Mouse (Mus musculus): ENCODE results near the gene Nrp2.

Nrp2 gene

DNA sequence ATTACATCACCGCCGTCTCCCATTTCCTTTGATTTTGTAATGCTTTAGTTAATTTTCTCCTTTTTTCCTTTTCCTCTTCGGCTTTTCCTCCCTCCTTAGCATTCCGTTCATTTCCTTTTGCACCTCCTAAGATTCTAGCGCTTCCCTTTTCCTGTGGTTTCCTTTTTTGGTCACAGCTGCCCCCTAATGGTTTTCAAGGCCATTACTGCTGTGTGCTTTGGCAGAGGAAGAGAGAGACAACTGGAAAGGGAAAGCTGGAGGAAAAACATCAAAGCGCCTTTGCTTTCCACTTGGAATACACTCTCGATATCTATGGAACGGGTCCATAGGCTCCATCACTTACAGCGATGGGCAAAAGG is 6.1 kb upstream of the Nrp2 start:
- DNase-seq (ENCODE audit: low read depth, low spot score), result no peak
- Histone ChIP-seq H3K27me3 (ENCODE audit: control insufficient read depth, insufficient read depth, low read length, poor library complexity, severe bottlenecking) (0 out of 2 replicates have a peak, but pooled peaks cover 3% of the 10 kb centered on the region), H3K36me3 (ENCODE audit: control insufficient read depth, insufficient read depth, low read length, poor library complexity, severe bottlenecking) (no peaks in the 10 kb centered on the region)

DNA sequence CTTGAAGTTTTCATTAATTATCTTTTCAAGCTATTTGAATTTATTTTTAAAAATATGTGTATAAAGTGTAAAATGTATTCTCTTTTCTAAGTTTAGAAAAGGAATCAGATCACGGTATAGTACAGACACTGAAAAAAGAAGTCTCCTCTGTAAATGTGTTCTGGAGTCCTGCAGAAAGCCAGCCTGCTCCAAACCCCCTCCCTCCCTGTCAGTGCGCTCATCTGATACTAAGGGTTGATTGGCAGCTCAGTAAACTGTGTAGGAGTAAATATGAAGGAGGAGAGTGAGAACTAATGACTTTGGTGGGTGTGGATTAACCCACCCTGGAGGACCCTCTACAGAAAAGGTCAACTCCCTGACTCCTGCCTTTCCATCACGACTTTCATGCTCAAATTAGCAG is 5.7 kb upstream of the Nrp2 start:
- H3K36me3 ChIP-seq (ENCODE audit: control insufficient read depth, insufficient read depth, low read length, poor library complexity, severe bottlenecking), result no peaks in the 10 kb centered on the region
- 0 out of 2 replicates have a peak, but pooled peaks cover 3% of the 10 kb centered on the region for H3K27me3 ChIP-seq (ENCODE audit: control insufficient read depth, insufficient read depth, low read length, poor library complexity, severe bottlenecking)
- no peak for DNase-seq (ENCODE audit: low read depth, low spot score)

DNA sequence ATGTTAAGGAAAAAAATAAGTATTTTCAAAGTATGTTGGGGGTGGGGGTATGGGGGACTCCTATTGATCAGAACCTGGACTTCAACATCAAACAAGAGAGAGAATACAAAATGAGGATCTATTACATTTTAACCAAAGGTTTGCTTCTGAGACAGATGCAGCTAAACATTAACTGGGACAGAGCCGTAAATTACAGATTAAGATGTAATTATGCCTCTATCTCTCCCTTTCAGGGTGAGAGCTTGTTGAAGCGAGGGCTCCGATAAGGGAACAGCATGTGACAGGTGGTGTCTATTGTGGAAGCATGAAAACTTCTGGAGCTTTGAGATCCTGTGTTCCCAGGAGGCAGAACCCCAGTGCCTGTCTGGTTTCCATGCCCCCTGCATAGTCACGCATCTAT is 3.3 kb upstream of the Nrp2 start:
- Histone ChIP-seq H3K36me3 (ENCODE audit: control insufficient read depth, insufficient read depth, low read length, poor library complexity, severe bottlenecking) (no peaks in the 10 kb centered on the region), H3K27me3 (ENCODE audit: control insufficient read depth, insufficient read depth, low read length, poor library complexity, severe bottlenecking) (0 out of 2 replicates have a peak, but pooled peaks cover 3% of the 10 kb centered on the region)
- DNase-seq (ENCODE audit: low read depth, low spot score), result no peak

DNA sequence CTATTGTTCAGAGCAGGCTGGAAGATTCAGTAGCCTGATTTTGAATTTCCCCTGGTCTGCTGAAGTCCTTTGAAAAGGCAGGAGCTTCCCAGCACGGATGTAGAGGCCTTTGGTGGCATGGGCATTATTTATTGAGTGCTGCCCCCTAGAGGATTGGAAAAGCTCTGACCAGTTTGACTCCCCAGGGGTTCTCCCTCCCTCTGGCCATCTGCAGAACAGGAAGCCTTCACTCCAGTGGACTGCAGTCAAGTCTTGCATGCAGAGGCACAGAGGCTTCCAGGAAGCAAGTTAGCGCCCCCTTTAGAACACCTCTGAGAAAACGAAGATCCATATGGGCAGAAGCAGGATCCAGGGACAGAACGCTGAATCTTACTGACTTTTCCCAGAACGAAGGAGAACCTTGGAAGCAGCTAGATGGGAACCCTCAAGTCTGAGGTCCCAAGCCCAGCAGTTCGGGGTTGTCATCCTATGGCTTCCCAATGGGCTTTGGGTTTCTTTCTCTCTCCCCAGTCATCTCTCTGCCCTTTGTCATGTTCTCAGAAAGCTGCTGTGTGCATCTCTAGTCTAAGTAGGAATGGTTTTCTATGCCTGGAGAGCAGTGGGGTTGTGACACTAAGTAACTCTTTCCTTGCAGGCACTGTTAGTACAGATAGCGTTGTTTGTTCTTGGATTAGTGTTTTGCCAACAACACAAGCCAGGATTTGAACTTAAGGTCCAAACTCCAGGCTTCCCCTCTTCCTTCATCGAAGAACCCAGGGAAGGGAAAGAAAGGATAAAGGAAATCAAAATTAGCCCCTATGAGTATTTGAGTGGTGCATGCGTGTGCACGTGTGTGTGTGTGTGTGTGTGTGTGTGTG is 1.8 kb upstream of the Nrp2 start:
- no peaks in the 10 kb centered on the region for H3K36me3 ChIP-seq (ENCODE audit: control insufficient read depth, insufficient read depth, low read length, poor library complexity, severe bottlenecking)
- peak; percentile 54 for DNase-seq (ENCODE audit: low read depth, low spot score)
- H3K27me3 ChIP-seq (ENCODE audit: control insufficient read depth, insufficient read depth, low read length, poor library complexity, severe bottlenecking), result no peaks in the 10 kb centered on the region

DNA sequence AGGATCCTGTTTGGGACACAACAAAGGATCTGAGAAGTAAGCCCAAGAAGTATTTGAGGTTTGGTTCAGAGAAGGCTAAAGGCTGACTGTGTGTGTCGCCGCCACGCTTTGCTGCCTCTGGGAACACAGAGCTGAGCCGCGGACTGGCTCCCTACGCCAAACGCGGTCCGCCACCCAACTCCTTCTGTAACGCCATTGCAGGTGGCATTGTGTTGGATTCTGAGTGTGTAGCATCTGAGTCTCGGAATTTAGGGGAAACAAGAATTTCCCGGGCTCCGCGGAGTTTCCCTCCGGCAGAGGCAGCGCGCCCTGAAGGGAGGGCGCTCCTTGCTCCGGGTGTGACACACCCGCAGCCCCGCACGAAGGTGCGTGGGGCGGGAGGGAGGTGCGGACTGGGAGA is 342 bp upstream of the Nrp2 start:
- Histone ChIP-seq H3K36me3 (ENCODE audit: control insufficient read depth, insufficient read depth, low read length, poor library complexity, severe bottlenecking) (no peaks in the 10 kb centered on the region), H3K27me3 (ENCODE audit: control insufficient read depth, insufficient read depth, low read length, poor library complexity, severe bottlenecking) (no peaks in the 10 kb centered on the region)
- DNase-seq (ENCODE audit: low read depth, low spot score), result no peak

DNA sequence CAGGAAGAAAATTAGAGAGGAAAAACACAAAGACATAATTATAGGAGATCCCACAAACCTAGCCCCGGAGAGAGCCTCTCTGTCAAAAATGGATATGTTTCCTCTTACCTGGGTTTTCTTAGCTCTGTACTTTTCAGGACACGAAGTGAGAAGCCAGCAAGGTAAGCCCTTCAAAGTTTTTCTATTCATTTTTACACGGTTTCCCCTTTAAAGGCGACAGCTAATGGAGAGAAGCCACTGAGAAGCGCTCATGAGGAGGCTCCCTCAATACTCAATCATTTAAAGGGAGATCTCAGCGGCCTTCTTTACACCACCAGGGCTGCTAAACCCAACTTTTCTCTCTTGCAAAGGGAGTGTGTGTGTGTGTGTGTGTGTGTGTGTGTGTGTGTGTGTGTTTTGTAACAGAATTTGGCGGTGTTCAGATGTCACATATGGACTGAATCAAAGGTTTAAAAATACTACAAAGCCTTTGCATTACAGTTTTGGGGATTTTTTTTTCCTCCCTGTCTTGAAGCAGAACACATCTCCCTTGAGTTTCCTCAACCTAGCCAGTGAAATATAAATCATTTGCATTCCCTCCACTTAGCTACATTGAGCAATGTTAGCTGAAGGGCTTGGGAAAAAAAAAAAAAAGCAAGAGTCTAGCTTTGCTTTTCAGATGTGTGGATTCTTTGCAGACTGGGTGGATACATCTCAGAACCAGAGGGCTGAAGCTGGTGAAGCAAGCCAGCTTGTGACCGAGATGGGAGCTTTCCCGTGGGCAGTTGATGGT is 1.2 kb downstream of the Nrp2 start:
- no peaks in the 10 kb centered on the region for H3K36me3 ChIP-seq (ENCODE audit: control insufficient read depth, insufficient read depth, low read length, poor library complexity, severe bottlenecking)
- peak; percentile 19 for DNase-seq (ENCODE audit: low read depth, low spot score)
- H3K27me3 ChIP-seq (ENCODE audit: control insufficient read depth, insufficient read depth, low read length, poor library complexity, severe bottlenecking), result no peaks in the 10 kb centered on the region

DNA sequence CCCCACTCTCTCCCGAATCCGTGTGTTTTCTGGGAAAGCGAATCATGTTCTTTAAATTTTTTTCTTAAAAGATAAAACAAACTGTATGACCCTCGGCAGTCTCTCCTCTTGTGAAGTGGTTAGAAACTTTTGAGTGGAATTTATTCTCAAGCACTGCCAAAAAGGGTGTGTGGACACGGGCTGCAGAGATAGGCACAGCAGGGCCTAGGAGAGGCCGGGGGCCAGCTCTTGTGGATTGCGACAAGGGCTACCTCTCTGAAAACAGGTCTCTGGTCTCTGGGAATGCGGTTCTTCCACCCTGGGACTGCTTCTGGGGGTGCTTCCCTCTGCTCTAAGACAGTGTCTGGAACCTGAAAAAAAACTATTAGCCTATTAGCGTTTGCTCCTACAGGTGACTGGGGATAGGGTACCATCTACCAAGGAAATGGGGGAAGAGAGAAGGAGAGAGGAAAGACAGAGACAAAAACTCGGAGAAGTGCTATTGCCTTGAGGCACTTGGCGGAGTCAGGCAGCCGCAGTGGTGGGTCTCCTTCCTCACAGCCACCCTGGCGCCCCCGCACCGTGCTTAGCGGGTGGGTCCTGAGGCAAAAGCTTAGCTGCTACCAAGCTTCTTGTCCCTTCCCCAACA is 1.9 kb downstream of the Nrp2 start:
- Histone ChIP-seq H3K27me3 (ENCODE audit: control insufficient read depth, insufficient read depth, low read length, poor library complexity, severe bottlenecking) (no peaks in the 10 kb centered on the region), H3K36me3 (ENCODE audit: control insufficient read depth, insufficient read depth, low read length, poor library complexity, severe bottlenecking) (no peaks in the 10 kb centered on the region)
- DNase-seq (ENCODE audit: low read depth, low spot score), result no peak

DNA sequence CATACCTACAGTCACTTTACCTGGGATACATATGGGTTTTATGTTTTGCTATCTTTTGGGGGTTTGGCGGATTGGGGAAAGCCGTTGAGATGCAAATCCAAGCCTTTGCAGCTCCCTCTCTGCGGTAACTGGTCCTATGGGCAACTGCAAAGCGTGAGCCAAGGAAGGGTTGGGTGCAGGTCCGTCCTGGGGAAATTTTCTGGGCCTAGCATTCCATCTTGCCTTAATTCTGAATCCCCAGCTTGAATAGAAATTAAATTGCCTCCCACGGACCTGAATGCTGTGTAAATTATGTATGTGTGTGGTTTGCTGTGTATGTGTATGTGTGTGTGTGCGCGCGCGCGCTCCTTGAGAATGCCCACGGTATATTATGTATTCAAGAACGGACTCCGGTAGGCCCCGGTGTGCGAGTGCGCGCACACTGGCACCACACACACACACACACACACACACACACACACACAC is 2.5 kb downstream of the Nrp2 start:
- no peaks in the 10 kb centered on the region for H3K36me3 ChIP-seq (ENCODE audit: control insufficient read depth, insufficient read depth, low read length, poor library complexity, severe bottlenecking)
- no peaks in the 10 kb centered on the region for H3K27me3 ChIP-seq (ENCODE audit: control insufficient read depth, insufficient read depth, low read length, poor library complexity, severe bottlenecking)
- no peak for DNase-seq (ENCODE audit: low read depth, low spot score)

DNA sequence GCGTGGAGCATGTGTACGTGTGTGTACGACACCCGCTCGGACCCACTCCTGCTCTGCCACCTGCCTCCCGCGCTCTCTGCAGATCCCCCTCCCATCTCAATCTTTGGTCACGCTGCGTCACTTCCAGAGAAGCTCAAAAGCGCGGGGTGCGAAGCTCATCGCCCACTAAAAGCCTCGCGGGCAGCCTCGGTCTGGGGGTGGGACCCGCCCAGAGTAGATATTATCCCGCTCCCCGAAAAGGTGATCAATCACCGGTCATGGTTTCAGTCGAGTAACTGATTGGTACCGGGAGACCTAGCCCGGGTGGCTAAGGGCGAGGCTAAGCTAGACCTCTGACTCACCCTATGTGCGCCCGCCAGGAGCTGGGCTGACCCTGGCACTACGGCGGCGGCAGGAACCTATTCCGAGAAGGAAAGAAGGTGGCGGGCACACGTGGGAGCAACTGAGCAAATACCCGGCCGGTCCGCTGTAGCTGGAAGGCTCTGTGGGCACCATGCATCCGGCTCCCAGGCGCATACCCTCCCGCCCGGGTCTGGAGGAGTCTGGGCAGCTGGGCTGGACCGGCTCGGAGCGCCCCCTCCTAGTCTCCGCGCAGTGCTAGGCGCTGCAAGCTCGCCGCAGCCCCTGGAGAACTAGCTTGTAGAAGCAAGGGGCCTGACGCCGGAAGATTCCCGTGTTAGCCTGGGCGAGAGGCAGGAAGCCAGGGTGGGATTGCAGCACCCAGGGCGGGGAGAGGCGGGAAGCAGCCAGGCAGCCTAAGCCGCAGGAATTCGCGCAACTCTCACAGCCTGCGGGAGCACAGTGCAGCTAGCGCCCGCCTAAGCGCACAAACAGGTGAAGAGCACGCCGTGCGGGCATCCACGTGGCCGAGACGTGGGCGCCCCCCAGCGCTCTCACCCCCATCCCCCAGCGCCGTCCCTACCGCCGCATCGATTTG is 3.3 kb downstream of the Nrp2 start:
- H3K36me3 ChIP-seq (ENCODE audit: control insufficient read depth, insufficient read depth, low read length, poor library complexity, severe bottlenecking), result no peaks in the 10 kb centered on the region
- peak; percentile 22 for DNase-seq (ENCODE audit: low read depth, low spot score)
- H3K27me3 ChIP-seq (ENCODE audit: control insufficient read depth, insufficient read depth, low read length, poor library complexity, severe bottlenecking), result no peaks in the 10 kb centered on the region

DNA sequence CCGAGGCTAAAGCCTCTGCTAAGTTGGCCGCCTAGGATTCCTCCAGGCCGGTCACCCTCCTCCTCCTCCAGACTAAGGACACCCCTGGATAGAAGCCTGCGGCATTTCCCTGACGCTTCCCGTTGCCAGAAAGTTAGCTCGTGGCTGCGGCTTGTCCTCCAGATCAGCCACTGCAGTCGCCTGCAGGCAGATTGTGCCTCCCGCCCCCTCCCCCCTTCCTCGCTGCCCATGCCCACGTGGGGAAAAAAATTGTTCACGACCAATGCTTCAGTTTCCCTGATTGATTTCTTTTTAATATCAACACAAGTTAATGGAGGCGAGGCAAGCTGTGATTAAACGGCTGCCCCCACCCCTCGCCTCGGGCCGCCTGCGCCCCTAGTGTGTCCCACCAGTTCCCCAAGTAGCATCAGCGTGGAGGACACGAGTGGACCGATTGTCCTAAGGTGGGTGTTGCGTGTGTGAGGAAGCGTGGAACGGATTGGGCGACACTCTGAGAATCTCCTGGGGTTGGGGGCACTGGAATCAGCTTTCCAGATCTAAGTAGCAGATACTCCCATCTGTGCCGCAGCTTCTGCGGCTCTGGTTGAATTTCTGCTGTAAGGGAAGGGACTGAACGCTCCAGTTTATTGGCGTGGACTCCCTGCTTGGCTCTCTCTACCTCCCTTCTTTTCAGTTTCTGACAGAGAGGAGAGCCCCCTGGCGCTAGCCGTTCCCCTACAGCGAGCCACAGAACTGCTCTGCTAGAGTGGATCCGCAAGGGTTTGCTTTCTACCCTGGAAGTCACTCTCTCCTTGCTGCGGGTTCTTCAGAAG is 4.2 kb downstream of the Nrp2 start:
- no peaks in the 10 kb centered on the region for H3K36me3 ChIP-seq (ENCODE audit: control insufficient read depth, insufficient read depth, low read length, poor library complexity, severe bottlenecking)
- DNase-seq (ENCODE audit: low read depth, low spot score), result peak; percentile 17
- H3K27me3 ChIP-seq (ENCODE audit: control insufficient read depth, insufficient read depth, low read length, poor library complexity, severe bottlenecking), result no peaks in the 10 kb centered on the region

DNA sequence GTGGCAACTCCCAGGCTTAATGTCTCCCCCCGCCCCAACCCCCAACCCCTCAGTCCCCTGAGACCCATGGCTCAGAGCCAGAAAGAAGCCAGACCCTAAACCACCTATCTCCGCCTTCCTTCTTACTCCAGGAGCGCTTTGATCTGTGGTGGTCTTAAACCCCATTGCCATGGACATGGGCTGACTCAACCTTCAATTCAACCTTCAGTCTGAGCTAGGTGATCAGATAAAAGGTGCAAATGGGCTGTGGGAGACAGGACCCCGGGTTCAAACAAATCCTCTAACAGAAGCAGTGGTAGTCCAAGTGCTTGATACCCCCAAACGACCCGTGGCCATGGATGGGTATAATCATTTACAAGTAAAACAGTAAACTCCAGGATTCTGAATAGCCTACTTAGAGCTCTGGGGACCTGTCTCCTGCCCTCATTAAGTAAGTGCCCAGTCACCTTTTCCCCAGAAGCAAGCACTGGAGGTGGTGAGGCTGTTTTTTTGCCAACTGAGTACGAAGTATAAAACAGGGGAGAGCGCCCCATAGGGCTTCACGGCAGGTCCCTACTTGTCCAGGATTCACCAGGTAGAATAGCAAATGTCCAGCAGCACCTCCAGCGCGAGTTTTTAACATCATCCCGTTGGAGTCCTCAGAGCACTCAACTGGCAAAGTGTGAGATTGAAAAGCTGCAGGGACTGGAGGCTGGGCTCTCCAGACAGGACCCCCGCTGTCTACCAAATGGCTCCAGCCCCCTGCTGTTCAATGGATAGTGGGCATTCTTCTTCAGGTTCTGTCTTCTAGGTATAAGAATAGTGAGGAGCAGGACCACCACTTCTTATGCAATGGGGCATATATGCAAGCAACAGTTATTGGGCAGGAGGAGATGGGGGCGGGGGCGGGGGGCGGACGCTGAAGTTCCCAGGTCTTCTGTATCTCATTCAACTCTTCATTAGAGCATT is 5.1 kb downstream of the Nrp2 start:
- no peaks in the 10 kb centered on the region for H3K36me3 ChIP-seq (ENCODE audit: control insufficient read depth, insufficient read depth, low read length, poor library complexity, severe bottlenecking)
- H3K27me3 ChIP-seq (ENCODE audit: control insufficient read depth, insufficient read depth, low read length, poor library complexity, severe bottlenecking), result no peaks in the 10 kb centered on the region
- no peak for DNase-seq (ENCODE audit: low read depth, low spot score)

DNA sequence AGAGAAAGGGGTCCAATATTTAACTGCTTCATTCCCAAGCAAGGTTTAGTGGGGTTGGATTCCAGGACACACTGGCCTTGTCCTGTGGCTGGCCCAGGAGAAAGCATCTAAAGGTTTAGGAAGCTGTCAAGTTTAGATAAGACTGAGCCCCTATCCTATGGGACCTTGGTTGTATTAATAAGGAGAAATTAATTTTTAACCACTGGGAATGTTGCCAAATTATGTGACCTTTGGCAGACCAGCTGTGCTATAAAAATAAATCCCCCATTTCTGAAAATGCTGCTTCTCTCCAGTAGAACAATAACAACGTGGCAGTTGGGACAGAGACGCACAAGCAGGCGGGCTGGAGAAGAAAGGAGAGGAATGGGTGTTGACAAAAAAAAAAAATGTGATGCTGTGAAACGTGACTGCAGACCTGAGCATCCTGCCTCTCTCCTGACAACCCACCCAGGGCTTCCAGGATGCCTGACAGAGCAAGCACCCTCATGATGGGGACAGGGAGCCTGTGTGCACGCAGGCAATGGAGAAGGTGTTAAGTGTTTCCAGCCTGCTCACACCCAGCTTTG is 6.8 kb downstream of the Nrp2 start:
- no peaks in the 10 kb centered on the region for H3K27me3 ChIP-seq (ENCODE audit: control insufficient read depth, insufficient read depth, low read length, poor library complexity, severe bottlenecking)
- DNase-seq (ENCODE audit: low read depth, low spot score), result no peak
- no peaks in the 10 kb centered on the region for H3K36me3 ChIP-seq (ENCODE audit: control insufficient read depth, insufficient read depth, low read length, poor library complexity, severe bottlenecking)
